Mouse (Mus musculus): Measurements from ENCODE around the gene Hoxd11. TPM values are rescaled to one million over a fixed set of nuclear protein-coding genes. Genes with fewer than 3 reads are reported as not detected.

Hoxd11 gene
- polyA plus RNA-seq (2012; ENCODE audit: insufficient read depth, insufficient read length, missing spikeins), result not detected in 2 replicates

DNA sequence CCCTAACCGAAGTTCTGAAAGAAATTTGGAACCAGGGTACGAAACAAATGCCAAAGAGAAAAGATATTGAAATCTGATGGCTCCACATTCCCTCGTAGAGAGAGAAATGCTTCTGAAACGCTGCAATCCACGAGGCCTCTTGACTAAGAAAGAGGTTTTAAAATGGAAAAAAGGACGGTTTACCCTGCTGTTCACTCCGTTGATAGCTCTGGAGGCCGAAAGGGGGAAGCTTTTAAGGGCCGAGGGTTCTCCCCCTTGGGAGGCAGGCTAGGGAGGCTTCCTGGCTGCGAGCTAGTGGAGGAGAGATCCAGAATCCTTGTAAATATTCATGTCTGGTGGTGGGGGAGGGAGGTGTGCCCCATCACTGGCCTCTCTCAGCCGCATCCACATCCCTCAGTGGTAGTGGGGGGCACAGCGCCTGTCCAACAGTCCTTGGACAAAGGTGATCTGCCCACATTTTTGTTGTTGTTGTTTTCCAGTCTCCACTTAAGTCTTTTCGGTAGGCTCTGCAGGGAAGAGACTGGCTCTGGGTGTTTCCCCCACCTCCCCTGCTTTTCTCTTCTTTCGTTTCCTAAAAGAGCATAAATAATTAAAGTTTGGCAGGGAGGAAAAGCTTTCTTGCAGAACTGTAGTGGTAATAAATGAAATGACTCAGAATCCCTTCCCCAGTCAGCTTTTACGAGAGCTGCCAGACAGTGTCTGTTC lies at the start of gene Hoxd11:
Gene Hoxd11, plus strand, starts transcription at position 667 of the 705 bp plus-strand sequence.
- no peak within 1 kb of the TSS for H3K27ac ChIP-seq (replicated peaks; ENCODE audit: low read depth, low read length)
- no peak within 1 kb of the TSS for H3K4me3 ChIP-seq (ENCODE audit: insufficient read depth, low read depth, low read length)
- H3K4me1 ChIP-seq (ENCODE audit: control insufficient read depth, insufficient read depth, insufficient read length, low read length), result no peaks in the 10 kb centered on the region; the same call in 1 of the 2 replicates

DNA sequence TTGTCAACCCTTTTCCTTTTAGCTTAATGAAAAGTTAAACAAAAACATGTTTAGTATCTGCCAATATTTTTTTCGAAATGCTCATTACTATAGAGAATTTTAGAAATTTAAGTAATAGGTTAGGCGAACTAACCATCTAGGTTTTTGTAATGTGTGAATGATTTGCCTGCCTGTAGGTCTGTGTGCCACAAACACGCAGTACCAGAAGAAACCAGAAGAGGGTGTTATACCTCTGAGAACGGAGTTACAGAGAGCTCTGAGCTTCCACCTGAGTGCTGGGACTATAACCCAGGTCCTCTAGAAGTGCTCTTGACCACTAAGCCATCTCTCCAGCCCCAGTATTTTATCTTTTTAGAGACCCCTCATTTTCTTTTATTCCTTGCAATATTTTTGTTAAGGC lies 43.9 kb upstream of the Hoxd11 start:
- H3K4me1 ChIP-seq (ENCODE audit: control insufficient read depth, insufficient read depth, insufficient read length, low read length), result no peaks in the 10 kb centered on the region

DNA sequence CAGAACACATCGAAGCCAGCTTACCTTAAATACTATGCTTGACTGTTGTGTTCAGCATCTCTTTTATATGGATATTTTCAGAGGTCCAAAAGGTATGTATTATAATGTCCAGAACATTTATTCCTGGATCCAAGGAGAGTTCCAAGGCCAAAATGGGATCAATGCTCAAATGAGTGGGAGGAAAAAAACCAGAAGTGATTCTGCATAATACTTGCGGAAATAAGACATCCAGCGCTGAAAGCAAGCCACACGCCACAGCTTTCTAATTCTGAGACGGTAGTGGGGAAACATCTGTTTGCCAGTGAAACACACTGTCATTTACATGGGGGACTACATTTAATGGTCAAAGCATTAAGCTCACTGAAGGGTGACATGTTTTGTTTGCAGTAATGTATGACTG lies 36.9 kb upstream of the Hoxd11 start:
- Histone ChIP-seq H3K4me3 (ENCODE audit: insufficient read depth, low read depth, low read length) (no peak overlapping the region), H3K27ac (replicated peaks; ENCODE audit: low read depth, low read length) (no peak overlapping the region), H3K4me1 (ENCODE audit: control insufficient read depth, insufficient read depth, insufficient read length, low read length) (no peaks in the 10 kb centered on the region)

More for the DNA sequence above, 43.9 kb upstream of the Hoxd11 start:
- no peak overlapping the region for H3K27ac ChIP-seq (replicated peaks; ENCODE audit: low read depth, low read length)
- no peak overlapping the region for H3K4me3 ChIP-seq (ENCODE audit: insufficient read depth, low read depth, low read length)

DNA sequence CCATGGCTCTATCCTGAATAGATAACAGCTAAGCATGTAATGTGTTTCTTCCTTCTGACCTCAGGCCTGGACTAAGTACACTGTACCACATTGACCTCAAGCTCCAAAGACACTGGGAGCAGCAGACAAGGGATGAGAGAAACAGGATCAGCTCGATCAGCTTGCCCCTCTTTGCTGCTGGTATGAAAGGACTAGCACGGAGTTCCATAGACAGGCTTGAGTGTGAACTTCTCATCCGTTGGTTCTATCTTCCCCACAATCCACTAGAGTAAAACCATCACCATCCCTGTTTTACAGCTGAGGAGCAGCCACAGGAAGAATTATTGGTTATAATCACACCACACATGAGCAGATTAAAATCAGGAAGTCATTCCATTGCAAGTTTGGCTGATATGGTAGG lies 33.7 kb upstream of the Hoxd11 start:
- H3K4me3 ChIP-seq (ENCODE audit: insufficient read depth, low read depth, low read length), result no peak overlapping the region
- no peak overlapping the region for H3K27ac ChIP-seq (replicated peaks; ENCODE audit: low read depth, low read length)
- H3K4me1 ChIP-seq (ENCODE audit: control insufficient read depth, insufficient read depth, insufficient read length, low read length), result no peaks in the 10 kb centered on the region

DNA sequence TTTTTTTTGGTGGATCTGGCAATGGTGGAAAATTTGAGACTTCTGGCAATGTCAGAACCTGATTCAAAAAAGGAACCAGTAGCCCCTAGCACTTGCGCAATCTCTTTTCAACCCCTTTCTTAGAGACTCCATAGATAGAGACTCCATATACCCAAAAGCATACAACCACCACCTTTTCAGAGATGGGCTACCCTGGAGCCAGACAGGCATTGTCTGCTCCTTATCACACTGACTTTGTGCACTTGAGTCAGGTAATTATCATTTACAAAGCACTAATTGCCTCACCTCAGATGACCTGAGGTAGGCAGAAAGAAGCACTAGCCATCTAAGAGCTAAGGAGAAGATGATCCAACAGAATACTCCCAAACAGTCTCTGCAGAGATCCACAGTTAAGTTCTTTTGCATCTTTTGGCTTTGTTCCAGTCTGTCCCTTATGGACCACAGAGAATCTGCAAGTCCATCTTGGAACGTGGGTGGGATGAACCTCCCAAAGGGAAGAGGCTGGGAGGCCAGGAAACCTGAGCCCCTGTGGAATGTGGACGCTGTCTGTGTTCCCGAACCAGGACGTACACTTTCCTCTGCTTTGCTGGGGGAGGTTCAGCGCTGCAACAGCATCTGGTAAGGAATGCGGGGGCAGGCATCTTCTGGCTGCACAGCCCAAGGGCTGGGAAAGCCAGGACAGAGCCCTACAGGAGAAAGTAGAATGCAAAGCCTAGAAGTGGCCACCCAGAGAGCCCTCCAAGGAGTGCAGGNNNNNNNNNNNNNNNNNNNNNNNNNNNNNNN lies 32.1 kb upstream of the Hoxd11 start:
- Histone ChIP-seq H3K27ac (replicated peaks; ENCODE audit: low read depth, low read length) (no peak overlapping the region), H3K4me1 (ENCODE audit: control insufficient read depth, insufficient read depth, insufficient read length, low read length) (no peaks in the 10 kb centered on the region), H3K4me3 (ENCODE audit: insufficient read depth, low read depth, low read length) (no peak overlapping the region)

DNA sequence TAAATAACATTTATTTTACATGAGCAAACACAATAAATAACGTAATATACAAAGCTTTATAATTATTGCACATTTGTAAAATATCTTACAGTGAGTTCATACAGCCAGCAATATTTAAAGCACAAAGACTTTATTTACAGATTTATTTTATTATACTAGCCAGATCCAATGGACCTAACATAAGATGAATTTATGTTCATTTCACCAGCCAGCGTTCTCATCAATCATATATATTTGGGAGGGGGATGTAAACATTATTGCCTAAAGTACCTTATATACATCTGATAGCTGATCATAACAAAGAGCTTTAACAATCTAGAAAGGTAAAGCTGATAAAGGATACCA lies 26.4 kb upstream of the Hoxd11 start:
- no peaks in the 10 kb centered on the region for H3K4me1 ChIP-seq (ENCODE audit: control insufficient read depth, insufficient read depth, insufficient read length, low read length)
- no peak overlapping the region for H3K4me3 ChIP-seq (ENCODE audit: insufficient read depth, low read depth, low read length)
- no peak overlapping the region for H3K27ac ChIP-seq (replicated peaks; ENCODE audit: low read depth, low read length)

DNA sequence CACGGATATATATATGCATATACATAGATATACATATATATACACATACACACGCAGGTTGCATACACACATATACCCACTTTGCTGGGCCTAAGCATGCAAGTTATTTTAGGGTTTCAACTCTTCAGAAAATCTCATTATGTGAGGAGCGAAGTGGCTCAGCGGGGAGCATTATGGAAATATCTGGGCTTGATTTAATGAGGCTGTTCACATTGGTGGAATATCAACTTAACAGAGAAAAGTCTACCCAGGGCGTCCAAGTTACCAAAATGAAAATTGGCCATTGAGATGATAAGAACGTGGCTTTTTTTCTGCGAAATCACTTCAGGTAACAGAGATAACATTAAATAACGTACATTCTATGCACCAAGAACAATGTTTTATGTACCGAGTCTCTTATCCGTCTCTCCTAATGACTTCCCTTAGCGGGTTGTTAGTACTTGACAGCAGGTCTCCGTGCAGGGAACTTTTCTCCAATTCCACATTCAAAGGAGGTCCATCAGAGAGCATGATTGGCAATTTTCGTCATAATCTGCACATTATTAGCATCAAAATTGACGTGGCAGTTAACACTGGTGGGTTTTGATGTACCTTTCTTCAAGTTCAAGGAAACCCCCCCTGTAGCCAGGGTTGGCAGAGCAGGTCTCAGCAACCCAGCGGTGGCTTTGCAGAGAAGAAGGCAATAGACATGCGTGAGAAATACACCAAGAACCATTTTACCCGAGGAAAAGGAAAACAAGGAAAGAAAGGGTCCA lies 25.4 kb upstream of the Hoxd11 start:
- H3K27ac ChIP-seq (replicated peaks; ENCODE audit: low read depth, low read length), result no peak overlapping the region
- H3K4me3 ChIP-seq (ENCODE audit: insufficient read depth, low read depth, low read length), result no peak overlapping the region
- H3K4me1 ChIP-seq (ENCODE audit: control insufficient read depth, insufficient read depth, insufficient read length, low read length), result no peaks in the 10 kb centered on the region

DNA sequence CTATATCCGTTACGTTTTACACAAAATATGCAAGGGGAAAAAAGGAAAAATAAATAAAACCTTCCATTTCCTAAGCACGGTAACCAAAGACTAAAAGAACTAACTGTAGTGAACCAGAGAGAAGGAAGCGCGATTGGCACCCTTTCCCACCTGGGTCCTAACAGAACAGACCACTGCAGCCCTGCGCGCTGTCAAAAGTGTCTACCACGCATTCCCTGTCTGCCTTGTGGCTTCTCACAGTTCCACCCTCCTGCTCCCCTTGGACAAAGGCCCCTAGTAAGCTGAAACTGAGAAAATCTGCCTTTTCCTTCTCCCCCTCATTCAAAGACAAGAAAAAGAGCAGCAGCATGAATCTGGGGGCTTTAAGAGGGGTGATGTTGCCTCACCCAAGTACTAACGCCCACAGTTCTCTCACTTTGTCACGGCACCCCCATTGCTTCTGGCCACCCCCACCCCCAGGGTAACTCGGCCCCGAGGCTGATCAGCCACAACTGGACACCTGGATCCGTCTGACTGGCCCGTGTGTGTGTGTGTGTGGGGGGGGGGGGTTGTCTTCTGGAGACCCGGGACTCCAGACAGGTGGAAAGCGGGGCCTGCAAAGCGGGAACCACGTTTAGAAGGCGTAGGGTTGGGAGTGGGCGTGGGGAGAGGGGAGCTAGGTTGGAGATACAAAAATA lies 24.5 kb upstream of the Hoxd11 start:
- Histone ChIP-seq H3K4me1 (ENCODE audit: control insufficient read depth, insufficient read depth, insufficient read length, low read length) (no peaks in the 10 kb centered on the region), H3K4me3 (ENCODE audit: insufficient read depth, low read depth, low read length) (no peak overlapping the region), H3K27ac (replicated peaks; ENCODE audit: low read depth, low read length) (no peak overlapping the region)

DNA sequence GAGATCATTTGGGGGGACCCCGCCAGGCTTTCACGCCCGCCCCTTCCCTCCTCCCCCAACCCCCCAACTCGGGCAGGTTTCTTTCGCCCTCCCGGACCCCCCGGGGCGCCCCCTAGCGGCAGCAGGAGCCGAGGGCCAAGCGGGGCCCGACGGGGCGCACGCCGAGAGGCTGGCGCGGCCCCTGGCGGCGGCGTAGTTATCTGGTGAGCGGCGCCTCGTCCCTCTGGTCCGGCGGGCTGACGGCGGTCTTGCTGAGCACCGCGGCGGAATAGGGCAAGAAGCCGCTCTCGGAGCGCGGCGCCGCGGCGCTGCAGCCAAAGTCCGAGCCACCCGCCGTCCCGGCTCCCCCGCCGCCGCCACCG lies 24.0 kb upstream of the Hoxd11 start:
- no peak overlapping the region for H3K27ac ChIP-seq (replicated peaks; ENCODE audit: low read depth, low read length)
- H3K4me3 ChIP-seq (ENCODE audit: insufficient read depth, low read depth, low read length), result no peak overlapping the region
- no peaks in the 10 kb centered on the region for H3K4me1 ChIP-seq (ENCODE audit: control insufficient read depth, insufficient read depth, insufficient read length, low read length)

DNA sequence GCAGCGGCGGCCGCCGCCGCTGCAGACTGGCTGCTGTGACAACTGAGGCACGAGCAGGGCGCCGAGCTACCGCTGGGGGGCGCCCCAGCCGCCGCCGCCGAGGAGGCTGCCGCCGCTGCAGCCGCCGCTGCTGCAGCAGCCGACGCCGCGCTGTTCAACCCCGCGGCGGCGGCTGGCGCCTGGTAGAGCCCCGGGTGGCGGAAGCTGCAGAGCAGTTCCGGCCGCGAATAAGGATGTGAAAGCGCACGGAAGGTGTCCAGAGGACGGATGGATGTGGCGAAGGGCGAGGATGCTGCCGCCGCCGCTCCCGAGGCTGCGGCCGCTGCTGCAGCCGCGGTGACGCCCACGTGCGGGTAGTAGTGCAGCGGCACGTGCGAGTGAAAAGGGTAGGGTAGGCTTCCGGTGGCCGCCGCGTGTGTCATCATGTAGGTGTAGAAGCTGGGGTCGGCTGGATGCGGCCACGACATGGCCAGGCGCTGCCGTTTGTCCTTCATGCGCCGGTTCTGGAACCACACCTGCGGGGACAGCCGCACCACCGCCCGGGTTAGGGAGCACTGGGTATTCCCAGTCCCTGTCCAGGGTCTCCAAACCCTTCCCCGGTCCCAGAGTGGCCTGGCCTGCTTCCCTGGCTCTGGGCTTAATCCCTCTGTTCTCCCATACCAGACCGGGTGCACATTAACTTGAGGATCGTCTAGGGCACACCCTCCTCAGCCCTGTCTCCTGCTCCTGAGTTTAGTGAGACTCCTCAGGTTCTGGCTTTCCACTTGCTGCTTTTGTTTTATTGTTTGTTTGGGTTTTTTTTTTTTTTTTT lies 23.3 kb upstream of the Hoxd11 start:
- H3K27ac ChIP-seq (replicated peaks; ENCODE audit: low read depth, low read length), result no peak overlapping the region
- H3K4me1 ChIP-seq (ENCODE audit: control insufficient read depth, insufficient read depth, insufficient read length, low read length), result no peaks in the 10 kb centered on the region
- no peak overlapping the region for H3K4me3 ChIP-seq (ENCODE audit: insufficient read depth, low read depth, low read length)

DNA sequence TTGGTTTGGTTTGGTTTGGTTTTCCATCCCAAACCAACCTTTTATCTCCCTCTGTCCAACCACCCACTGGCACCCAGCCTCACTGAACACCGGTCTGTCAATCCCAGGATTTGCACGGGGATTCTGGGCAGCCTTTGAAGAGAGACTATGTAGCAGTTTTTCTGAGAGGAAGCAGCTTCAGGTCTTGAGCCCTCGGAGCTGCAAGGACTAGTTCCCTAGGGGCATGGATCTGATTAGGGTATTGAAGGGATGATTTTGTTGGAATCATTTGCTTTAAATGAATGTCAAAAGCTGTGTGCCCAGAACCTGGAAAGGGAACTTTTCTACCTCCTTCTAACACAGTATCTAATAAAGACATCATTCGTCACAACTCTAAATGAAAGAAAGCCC lies 22.7 kb upstream of the Hoxd11 start:
- Histone ChIP-seq H3K27ac (replicated peaks; ENCODE audit: low read depth, low read length) (no peak overlapping the region), H3K4me3 (ENCODE audit: insufficient read depth, low read depth, low read length) (no peak overlapping the region), H3K4me1 (ENCODE audit: control insufficient read depth, insufficient read depth, insufficient read length, low read length) (no peaks in the 10 kb centered on the region)

DNA sequence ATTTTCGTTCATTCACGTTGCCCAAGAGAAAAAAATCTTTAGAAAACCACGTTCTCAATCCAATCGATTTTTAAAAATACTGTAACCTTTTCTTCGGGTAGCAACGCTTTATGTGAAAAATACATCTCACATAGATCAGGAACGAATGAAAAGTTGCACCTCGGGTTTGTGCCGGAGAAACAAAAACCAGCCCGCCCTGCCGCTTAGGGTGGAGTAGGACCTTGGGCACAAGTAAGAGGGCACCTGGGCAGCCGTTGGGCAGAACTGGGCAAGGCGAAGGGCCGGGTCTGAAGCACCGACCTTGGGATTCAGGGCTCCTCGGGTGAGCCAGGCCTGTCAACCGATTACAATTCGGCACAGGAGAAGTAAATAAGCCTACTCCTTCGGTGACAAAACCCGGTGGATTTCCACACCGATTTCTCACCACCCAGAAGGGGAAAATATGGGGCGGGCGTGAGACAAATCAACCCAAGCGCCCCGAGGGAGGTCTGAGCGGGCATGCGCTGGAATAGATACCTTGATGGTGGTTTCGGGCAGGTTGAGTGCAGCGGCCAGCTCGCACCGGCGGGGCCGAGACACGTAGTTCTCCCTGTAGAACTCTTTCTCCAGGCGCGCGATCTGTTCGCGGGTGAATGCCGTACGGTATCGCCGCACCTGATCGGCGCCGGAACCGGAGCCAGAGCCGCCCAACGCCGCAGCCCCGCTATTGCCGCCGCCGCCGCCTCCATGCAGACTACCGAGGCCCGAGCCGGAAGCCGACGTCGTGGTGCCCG lies 21.9 kb upstream of the Hoxd11 start:
- H3K27ac ChIP-seq (replicated peaks; ENCODE audit: low read depth, low read length), result no peak overlapping the region
- no peak overlapping the region for H3K4me3 ChIP-seq (ENCODE audit: insufficient read depth, low read depth, low read length)
- no peaks in the 10 kb centered on the region for H3K4me1 ChIP-seq (ENCODE audit: control insufficient read depth, insufficient read depth, insufficient read length, low read length)

DNA sequence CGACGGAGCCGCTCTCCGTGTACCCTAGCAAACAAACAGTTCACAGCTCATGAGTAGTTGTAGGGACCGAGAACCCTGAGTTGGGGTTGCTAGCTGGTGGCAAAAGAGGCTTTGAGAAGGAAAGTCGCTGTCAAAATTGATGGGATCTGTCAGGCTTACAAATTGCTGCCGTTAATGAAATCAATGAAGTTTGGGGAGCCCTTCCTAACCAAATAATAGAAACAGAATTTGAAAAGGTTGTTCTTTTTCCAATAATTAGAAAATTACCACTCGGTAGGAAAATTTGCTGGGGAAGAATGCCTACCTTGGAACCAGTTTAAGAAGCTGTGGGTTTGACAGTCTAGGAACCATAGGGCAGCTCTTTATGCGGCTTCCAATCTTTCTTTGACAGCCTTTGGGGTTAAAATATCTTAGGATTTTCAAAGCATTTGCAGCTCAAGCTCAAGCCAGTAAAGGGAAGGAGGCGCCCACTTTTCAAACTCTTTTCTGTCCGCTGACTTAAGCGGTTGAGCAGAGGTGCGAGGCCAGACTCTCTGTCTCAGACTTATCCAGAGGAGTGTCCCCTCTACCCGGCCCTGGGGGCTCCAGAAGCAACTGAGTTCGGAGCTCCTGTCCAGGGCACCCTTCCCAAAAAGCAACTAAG lies 21.2 kb upstream of the Hoxd11 start:
- no peak overlapping the region for H3K27ac ChIP-seq (replicated peaks; ENCODE audit: low read depth, low read length)
- no peaks in the 10 kb centered on the region for H3K4me1 ChIP-seq (ENCODE audit: control insufficient read depth, insufficient read depth, insufficient read length, low read length)
- H3K4me3 ChIP-seq (ENCODE audit: insufficient read depth, low read depth, low read length), result no peak overlapping the region
